Mouse (Mus musculus) frontal cortex, postnatal 10 days (tissue): ENCODE measurements at regions not wholly inside any gene's neighbourhood (a gene's known extent, or its start where the extent isn't known, plus 50 kb on each side); places are given as distances from the start of the nearest gene placed in this dataset.

ENCODE experiments used
- DNase-seq, 2 experiments: peaks; one replicate each; pipeline ENCODE4 v3.0.0; 2022; ENCODE audit warnings: low spot score in 2 of 2, mixed read lengths in 1 of 2

- no peak for DNase-seq
These were observed 480.8 kb downstream of the Grin2a start for GRCm38 (mm10) chr16:9514538-9514937.
